Mouse (Mus musculus) spleen, embryonic (tissue): ENCODE measurements around the gene Urb2.

Experiments
- CTCF ChIA-PET: fragments of 350-600 bp; sonication (Branson Sonifier 250); formaldehyde crosslinking; loops from one replicate; lab custom pipeline; 2022; lab: Charles Lee

Gene Urb2

DNA sequence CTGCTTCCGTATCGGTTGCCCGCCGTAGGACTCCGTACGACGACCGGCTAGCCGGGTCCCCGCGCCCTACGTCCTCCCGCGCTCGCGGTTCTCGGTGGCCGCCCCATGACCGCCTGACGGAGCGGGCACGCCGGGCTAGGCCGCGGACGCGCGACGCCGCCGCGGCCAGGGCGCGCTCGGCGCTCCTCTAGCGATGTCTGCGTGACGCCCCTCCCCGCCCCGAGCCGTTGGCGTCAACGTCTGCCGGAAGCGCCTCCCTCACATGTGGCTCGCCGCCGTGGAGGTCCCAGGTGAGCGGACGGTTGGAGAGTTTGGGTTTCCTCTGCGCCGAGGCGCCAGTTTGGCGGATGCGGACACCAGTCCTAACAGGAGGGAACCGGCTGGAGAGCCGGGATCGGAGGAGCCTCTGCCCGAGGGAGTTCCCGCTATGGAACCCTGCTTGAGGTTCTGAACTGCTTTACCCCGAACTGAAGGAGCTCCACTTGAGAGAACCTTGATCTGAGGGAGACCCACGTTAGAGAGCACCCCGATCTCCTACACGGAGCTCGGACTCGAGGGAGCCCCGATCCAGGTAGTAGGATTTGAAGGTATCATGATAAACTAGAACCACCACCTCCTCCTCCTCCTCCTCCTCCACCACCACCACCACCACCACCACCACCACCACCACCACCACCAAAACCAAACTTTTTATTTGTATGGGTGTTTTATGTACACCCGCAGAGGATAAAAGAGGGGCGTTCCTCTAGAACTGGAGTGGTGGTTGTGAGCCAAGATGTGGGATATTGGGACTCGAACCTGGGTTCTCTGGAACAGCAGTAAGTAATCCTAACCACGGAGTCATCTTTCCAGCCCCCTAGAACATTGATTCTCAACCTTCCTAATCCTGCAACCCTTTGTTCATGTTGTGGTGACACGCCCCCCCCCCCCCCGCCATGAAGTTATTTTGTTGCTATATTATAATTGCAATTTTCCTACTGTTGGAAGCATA is at the start of gene Urb2, which contains the start of gene Taf5l:
Urb2 (plus strand) TSS at position 272 of the 991 bp plus-strand sequence.
Taf5l (minus strand) TSS at position 161 of the 991 bp plus-strand sequence.
- CTCF ChIA-PET = interaction anchor here (0.7 kb wide), 1 partner anchor 297 kb away, joined by 3 read pairs; no protein-coding TSS in a partner anchor

DNA sequence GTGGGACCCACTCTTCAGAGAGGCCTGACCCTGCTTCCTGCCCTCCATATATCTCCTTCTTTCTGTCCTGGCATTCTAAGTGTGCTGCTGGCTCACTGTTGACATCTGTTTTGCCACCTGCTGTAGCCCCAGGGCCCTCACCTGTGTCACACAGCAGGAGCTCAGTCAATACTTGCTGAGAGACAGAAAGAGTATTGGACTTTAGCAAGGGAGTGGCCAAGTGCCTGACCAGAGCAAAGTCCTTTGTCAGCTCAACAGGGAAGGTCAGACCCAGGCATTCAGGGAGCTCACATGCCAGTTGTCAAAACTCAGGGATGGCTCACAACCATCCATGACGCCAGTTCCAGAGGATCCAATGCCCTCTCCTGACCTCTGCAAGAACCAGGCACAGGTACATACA is 47.8 kb upstream of the Urb2 start:
- CTCF ChIA-PET = interaction anchor here (0.6 kb wide), 1 partner anchor 9 kb away, joined by 3 read pairs; no protein-coding TSS in a partner anchor

GRCm38 (mm10) chr8:123977499-123977898 is 43.8 kb upstream of the Urb2 start:
- CTCF ChIA-PET = no interaction called here

- CTCF ChIA-PET = no interaction called here
Observed at GRCm38 (mm10) chr8:123978166-123978838, 43.0 kb upstream of the Urb2 start.

DNA sequence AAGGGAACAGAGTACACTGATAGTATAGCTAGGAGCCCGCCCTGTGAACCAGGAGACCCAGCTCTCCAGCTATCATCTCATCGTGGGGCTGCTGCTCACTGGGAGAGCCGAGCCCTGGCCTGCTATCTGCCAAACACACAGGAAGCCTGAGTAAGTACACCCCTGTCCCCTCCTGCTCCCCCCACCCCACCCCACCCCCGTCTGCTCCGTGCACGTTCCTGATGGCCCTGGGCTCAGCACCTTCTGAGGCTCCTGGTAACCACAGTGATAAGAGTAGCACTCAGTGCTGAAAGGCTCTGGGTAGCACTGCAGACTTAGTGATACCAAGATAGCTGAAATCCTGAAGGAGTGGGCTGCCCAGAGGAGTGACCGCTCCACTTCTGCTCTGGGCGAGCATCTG is 42.4 kb upstream of the Urb2 start:
- CTCF ChIA-PET = no interaction called here

- CTCF ChIA-PET = no interaction called here
Observed at GRCm38 (mm10) chr8:123980239-123980638, 41.1 kb upstream of the Urb2 start.

- CTCF ChIA-PET = interaction anchor here (0.6 kb wide), 1 partner anchor 310 kb away, joined by 3 read pairs; no protein-coding TSS in a partner anchor
Observed at GRCm38 (mm10) chr8:123981674-123982073, 39.6 kb upstream of the Urb2 start.

- CTCF ChIA-PET = interaction anchor here (0.6 kb wide), 1 partner anchor 462 kb away, joined by 5 read pairs; no protein-coding TSS in a partner anchor
Observed at GRCm38 (mm10) chr8:123982291-123982793, 39.0 kb upstream of the Urb2 start.

GRCm38 (mm10) chr8:123982826-123983400 is 38.4 kb upstream of the Urb2 start, which contains the start of gene Abcb10:
TSS of gene Abcb10 (minus strand) at chr8:123983122.
- CTCF ChIA-PET = interaction anchor here (0.6 to 0.7 kb wide), 2 partner anchors 56 to 462 kb away, joined by 5 to 7 read pairs; no protein-coding TSS in a partner anchor

DNA sequence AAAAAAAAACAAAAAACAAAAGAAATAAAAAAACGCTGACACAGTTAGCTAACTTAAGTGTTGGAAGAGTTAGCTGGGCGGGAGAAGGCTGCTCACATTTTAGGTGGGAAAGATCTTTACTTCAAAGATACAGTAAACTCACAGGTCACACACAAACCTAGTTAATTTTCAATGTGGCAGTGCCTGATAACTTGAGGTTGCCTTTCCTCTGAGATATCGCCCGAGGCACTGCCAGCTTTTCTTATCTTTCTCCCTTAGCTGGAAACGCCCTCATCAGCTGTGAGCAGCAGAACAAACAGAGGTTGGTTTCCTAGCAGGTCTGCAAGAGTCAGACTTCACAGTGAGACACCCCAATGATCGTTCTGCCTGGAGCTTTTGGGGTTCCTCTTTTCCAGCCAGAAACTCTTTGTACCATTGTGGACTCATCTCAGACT is 32.7 kb upstream of the Urb2 start:
- CTCF ChIA-PET = no interaction called here

DNA sequence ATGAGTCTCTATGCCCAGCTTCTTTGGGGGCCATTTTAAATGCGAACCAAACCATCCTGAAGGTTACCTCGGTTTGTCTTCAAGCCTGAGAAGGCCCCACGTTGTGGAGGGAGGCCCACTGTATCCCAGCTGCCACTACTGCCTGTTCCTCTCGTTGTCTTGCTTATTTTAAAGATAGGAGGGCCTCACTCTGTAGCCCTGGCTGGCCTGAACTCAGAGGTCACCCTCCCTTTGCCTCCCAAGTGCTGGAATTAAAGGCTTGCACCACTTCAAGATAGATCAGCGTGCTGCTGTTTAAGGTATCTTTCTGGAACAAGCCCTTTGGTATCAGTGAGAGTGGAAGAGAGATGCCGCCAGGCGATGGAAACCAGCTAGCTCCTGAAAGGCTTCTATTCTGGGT is 32.2 kb upstream of the Urb2 start:
- CTCF ChIA-PET = no interaction called here

GRCm38 (mm10) chr8:123990277-123991049 is 30.8 kb upstream of the Urb2 start:
- CTCF ChIA-PET = interaction anchor here (0.7 kb wide), 1 partner anchor 63 kb away, joined by 5 read pairs; no protein-coding TSS in a partner anchor

DNA sequence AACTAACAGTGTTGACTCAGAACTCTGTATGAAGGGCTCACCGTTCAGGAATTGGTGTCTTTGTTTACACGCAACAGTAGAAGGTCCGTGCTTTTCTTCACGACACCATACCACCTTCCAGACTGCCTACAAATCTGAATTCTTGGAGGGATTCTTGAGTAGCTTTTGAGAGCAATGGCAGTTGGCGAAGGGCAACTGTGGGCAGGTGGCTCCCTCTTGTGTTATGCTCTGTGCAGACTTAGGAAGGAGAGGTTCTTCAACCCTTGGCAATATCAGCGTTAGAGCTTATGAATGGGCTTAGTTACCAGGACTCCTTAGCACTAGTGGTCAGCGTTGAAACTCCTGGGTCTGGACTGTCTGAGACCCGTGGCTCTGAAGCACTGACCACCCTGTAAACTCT is 28.7 kb upstream of the Urb2 start:
- CTCF ChIA-PET = interaction anchor here (0.6 kb wide), 1 partner anchor 225 kb away, joined by 3 read pairs; no protein-coding TSS in a partner anchor

GRCm38 (mm10) chr8:123993597-123993996 is 27.7 kb upstream of the Urb2 start:
- CTCF ChIA-PET = no interaction called here

- CTCF ChIA-PET = no interaction called here
Observed at GRCm38 (mm10) chr8:123993997-123994396, 27.3 kb upstream of the Urb2 start.

- CTCF ChIA-PET = interaction anchor here (0.6 kb wide), 1 partner anchor 726 kb away, joined by 8 read pairs; no protein-coding TSS in a partner anchor
Observed at GRCm38 (mm10) chr8:123999568-123999967, 21.7 kb upstream of the Urb2 start.

GRCm38 (mm10) chr8:124002546-124003108 is 18.7 kb upstream of the Urb2 start:
- CTCF ChIA-PET = no interaction called here

GRCm38 (mm10) chr8:124007829-124008228 is 13.5 kb upstream of the Urb2 start:
- CTCF ChIA-PET = no interaction called here

DNA sequence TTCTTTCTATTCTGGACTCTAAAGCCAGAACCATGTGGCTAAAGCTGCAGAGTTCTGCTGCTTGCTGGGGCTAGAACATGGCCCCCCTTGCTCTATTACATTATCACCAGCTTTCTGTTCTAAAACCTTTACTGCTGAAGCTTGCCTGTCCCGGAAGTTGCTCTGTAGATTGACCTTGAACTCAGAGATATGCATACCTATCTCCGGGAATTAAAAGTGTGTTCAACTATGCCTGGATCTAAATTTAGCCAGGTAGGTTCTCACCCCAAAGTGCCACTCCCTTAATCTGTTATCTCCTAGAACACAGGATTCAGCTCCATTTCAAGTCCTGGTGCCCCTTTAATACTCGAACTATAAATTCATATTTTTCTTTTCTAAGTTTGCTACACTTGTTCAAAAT is 9.7 kb upstream of the Urb2 start:
- CTCF ChIA-PET = no interaction called here
